Mouse (Mus musculus) c-Kit-positive CD71-positive TER-119-negative erythroid progenitor cells, embryonic 14.5 days (primary cell): ENCODE results near the gene Npas3.

Source experiments
- DNase-seq: peaks from one replicate; pipeline ENCODE4 v3.0.0-alpha.2; 2013; ENCODE audit warnings: low read depth

The Npas3 gene

GRCm38 (mm10) chr12:53864436-53865136 lies 616.1 kb downstream of the Npas3 start:
- DNase-seq: no peak

- DNase-seq: no peak
These were observed 617.2 kb downstream of the Npas3 start for GRCm38 (mm10) chr12:53865691-53866090.

GRCm38 (mm10) chr12:53869981-53870380 lies 621.5 kb downstream of the Npas3 start:
- no peak for DNase-seq

GRCm38 (mm10) chr12:53875226-53875625 lies 626.7 kb downstream of the Npas3 start:
- no peak for DNase-seq

- DNase-seq: no peak
These were observed 628.2 kb downstream of the Npas3 start for GRCm38 (mm10) chr12:53876693-53877092.

GRCm38 (mm10) chr12:53881684-53882083 lies 633.2 kb downstream of the Npas3 start:
- no peak for DNase-seq

- no peak for DNase-seq
These were observed 634.4 kb downstream of the Npas3 start for GRCm38 (mm10) chr12:53882863-53883262.

GRCm38 (mm10) chr12:53888624-53889023 lies 640.1 kb downstream of the Npas3 start:
- DNase-seq: no peak

GRCm38 (mm10) chr12:53895909-53896308 lies 647.4 kb downstream of the Npas3 start:
- DNase-seq: no peak

- DNase-seq: no peak
These were observed 660.3 kb downstream of the Npas3 start for GRCm38 (mm10) chr12:53908761-53909160.

- no peak for DNase-seq
These were observed 661.7 kb downstream of the Npas3 start for GRCm38 (mm10) chr12:53910192-53910591.

GRCm38 (mm10) chr12:53922153-53922552 lies 673.7 kb downstream of the Npas3 start:
- DNase-seq: no peak

GRCm38 (mm10) chr12:53948826-53949225 lies 700.3 kb downstream of the Npas3 start:
- no peak for DNase-seq

- no peak for DNase-seq
These were observed 713.5 kb downstream of the Npas3 start for GRCm38 (mm10) chr12:53962004-53962403.

- no peak for DNase-seq
These were observed 715.1 kb downstream of the Npas3 start for GRCm38 (mm10) chr12:53963534-53963933.

- no peak for DNase-seq
These were observed 721.1 kb downstream of the Npas3 start for GRCm38 (mm10) chr12:53969378-53970174.

GRCm38 (mm10) chr12:53970721-53971120 lies 722.2 kb downstream of the Npas3 start:
- no peak for DNase-seq

- DNase-seq: no peak
These were observed 724.9 kb downstream of the Npas3 start for GRCm38 (mm10) chr12:53973414-53973813.

GRCm38 (mm10) chr12:53981575-53982507 lies 733.4 kb downstream of the Npas3 start:
- DNase-seq: no peak

- no peak for DNase-seq
These were observed 735.5 kb downstream of the Npas3 start for GRCm38 (mm10) chr12:53983946-53984345.

- DNase-seq: no peak
These were observed 737.7 kb downstream of the Npas3 start for GRCm38 (mm10) chr12:53985851-53986842.
